Mouse (Mus musculus) MEL (cell line): ENCODE results near the gene Asxl2. TPM values are rescaled to one million over a fixed set of nuclear protein-coding genes. Genes with fewer than 3 reads are reported as not detected.
"Not testable (repeated sequence)": the region's sequence is repeated elsewhere in the genome, so short reads cannot be mapped to it uniquely, and the experiment has no call there.

Experiments
- DNase-seq: peaks from one replicate; pipeline ENCODE4 v3.0.0; 2011; ENCODE audit warnings: low read depth, low spot score
- H3K27ac ChIP-seq: 2 replicates; pipeline ENCODE4 v1.5.1; 2012; ENCODE audit warnings: low read depth, mild to moderate bottlenecking, control low read depth, low read length, moderate library complexity; ENCODE audit not compliant: control insufficient read depth
- H3K27me3 ChIP-seq, 2 experiments: fragments of 150-350 bp in 1 of 2; sonication (generic) in 1 of 2; 2 replicates each; pipeline ENCODE4 v1.6.1; 2012; ENCODE audit warnings: low read length in 2 of 2, mild to moderate bottlenecking in 2 of 2, improper control_type of control experiment in 1 of 2, moderate library complexity in 1 of 2; ENCODE audit not compliant: insufficient read depth in 2 of 2, control insufficient read depth in 1 of 2
- H3K36me3 ChIP-seq, 2 experiments: 2 replicates each; pipeline ENCODE4 v1.6.1; 2012 to 2014; ENCODE audit warnings: low read length in 2 of 2, improper control_type of control experiment in 1 of 2, inconsistent platforms in 1 of 2, mild to moderate bottlenecking in 1 of 2; ENCODE audit not compliant: insufficient read depth in 2 of 2, control insufficient read depth in 1 of 2
- H3K4me1 ChIP-seq, 2 experiments: fragments of 150-350 bp in 1 of 2; sonication (generic) in 1 of 2; 2 replicates each; pipeline ENCODE4 v1.6.1; 2012; ENCODE audit warnings: low read length in 2 of 2, improper control_type of control experiment in 1 of 2, mild to moderate bottlenecking in 1 of 2; ENCODE audit not compliant: insufficient read depth in 2 of 2, control insufficient read depth in 1 of 2
- H3K4me3 ChIP-seq, 2 experiments: fragments of 150-350 bp in 1 of 2; sonication (generic) in 1 of 2; 2 replicates each; pipeline ENCODE4 v1.5.1; 2012; ENCODE audit warnings: low read depth in 2 of 2, low read length in 2 of 2, mild to moderate bottlenecking in 2 of 2, moderate library complexity in 2 of 2, control low read depth in 1 of 2, improper control_type of control experiment in 1 of 2; ENCODE audit not compliant: control insufficient read depth in 1 of 2, insufficient read depth in 1 of 2
- H3K79me2 ChIP-seq: 2 replicates; pipeline ENCODE4 v1.6.1; 2012; ENCODE audit warnings: mild to moderate bottlenecking, low read length, moderate library complexity; ENCODE audit not compliant: control insufficient read depth, poor library complexity, insufficient read depth
- H3K9ac ChIP-seq: 2 replicates; pipeline ENCODE4 v1.6.1; 2012; ENCODE audit warnings: low read depth, mild to moderate bottlenecking, control low read depth, low read length, moderate library complexity; ENCODE audit not compliant: control insufficient read depth, poor library complexity, severe bottlenecking
- H3K9me3 ChIP-seq: fragments of 150-350 bp; sonication (generic); replicated peaks from 2 replicates; pipeline ENCODE4 v1.6.1; 2012; ENCODE audit warnings: mild to moderate bottlenecking, low read length, improper control_type of control experiment, moderate library complexity; ENCODE audit not compliant: insufficient read depth
- CHD1 ChIP-seq: IDR thresholded peaks from 2 replicates; pipeline ENCODE4 v1.6.1; 2012; ENCODE audit warnings: low read depth, mild to moderate bottlenecking, inconsistent platforms, low read length, improper control_type of control experiment
- ELF1 ChIP-seq: IDR thresholded peaks from 2 replicates; pipeline ENCODE4 v1.6.1; 2014; ENCODE audit warnings: low read depth, mild to moderate bottlenecking, inconsistent platforms, low read length, improper control_type of control experiment, moderate library complexity
- ETS1 ChIP-seq: IDR thresholded peaks from 2 replicates; pipeline ENCODE4 v1.6.1; 2012; ENCODE audit warnings: low read depth, mild to moderate bottlenecking, inconsistent platforms, low read length, improper control_type of control experiment, moderate library complexity
- GABPA ChIP-seq: IDR thresholded peaks from 2 replicates; pipeline ENCODE4 v1.6.1; 2012; ENCODE audit warnings: low read depth, mild to moderate bottlenecking, inconsistent platforms, low read length, improper control_type of control experiment, moderate library complexity
- GATA1 ChIP-seq: IDR thresholded peaks from 2 replicates; pipeline ENCODE4 v1.6.1; 2011; ENCODE audit warnings: low read depth, low read length, improper control_type of control experiment
- JUND ChIP-seq: IDR thresholded peaks from 2 replicates; pipeline ENCODE4 v1.6.1; 2011; ENCODE audit warnings: low read depth, mild to moderate bottlenecking, improper control_type of control experiment, low read length
- MAX ChIP-seq: IDR thresholded peaks from 2 replicates; pipeline ENCODE4 v1.6.1; 2011; ENCODE audit warnings: low read length, improper control_type of control experiment
- MAZ ChIP-seq: IDR thresholded peaks from 2 replicates; pipeline ENCODE4 v1.6.1; 2012; ENCODE audit warnings: low read depth, mild to moderate bottlenecking, inconsistent platforms, low read length, improper control_type of control experiment
- MEF2A ChIP-seq: IDR thresholded peaks from 2 replicates; pipeline ENCODE4 v1.6.1; 2014; ENCODE audit warnings: low read depth, mild to moderate bottlenecking, inconsistent platforms, low read length, improper control_type of control experiment; ENCODE audit not compliant: poor library complexity, insufficient replicate concordance, severe bottlenecking; ENCODE audit errors: extremely low read depth
- MXI1 ChIP-seq: IDR thresholded peaks from 2 replicates; pipeline ENCODE4 v1.6.1; 2011; ENCODE audit warnings: mild to moderate bottlenecking, low read depth, low read length, improper control_type of control experiment
- MYB ChIP-seq: IDR thresholded peaks from 2 replicates; pipeline ENCODE4 v1.6.1; 2011; ENCODE audit warnings: mild to moderate bottlenecking, low read depth, low read length, improper control_type of control experiment
- NRF1 ChIP-seq: IDR thresholded peaks from 2 replicates; pipeline ENCODE4 v1.6.1; 2014; ENCODE audit warnings: low read depth, mild to moderate bottlenecking, inconsistent platforms, low read length, improper control_type of control experiment, moderate library complexity; ENCODE audit not compliant: poor library complexity, insufficient read depth, severe bottlenecking
- POLR2A ChIP-seq, 2 experiments: IDR thresholded peaks; 2 replicates each; pipeline ENCODE4 v1.6.1; 2011 to 2012; ENCODE audit warnings: low read length in 2 of 2, mild to moderate bottlenecking in 2 of 2, control low read depth in 1 of 2, improper control_type of control experiment in 1 of 2, low read depth in 1 of 2, moderate library complexity in 1 of 2; ENCODE audit not compliant: control insufficient read depth in 1 of 2, insufficient read depth in 1 of 2, poor library complexity in 1 of 2
- POLR2AphosphoS2 ChIP-seq: IDR thresholded peaks from 2 replicates; pipeline ENCODE4 v1.6.1; 2011; ENCODE audit warnings: low read length, improper control_type of control experiment
- RAD21 ChIP-seq: IDR thresholded peaks from 2 replicates; pipeline ENCODE4 v1.6.1; 2011; ENCODE audit warnings: mild to moderate bottlenecking, low read depth, low read length, improper control_type of control experiment
- RCOR1 ChIP-seq: IDR thresholded peaks from 2 replicates; pipeline ENCODE4 v1.6.1; 2012; ENCODE audit warnings: low read depth, mild to moderate bottlenecking, inconsistent platforms, low read length, improper control_type of control experiment
- TAL1 ChIP-seq: IDR thresholded peaks from 2 replicates; pipeline ENCODE4 v1.6.1; 2012; ENCODE audit warnings: mild to moderate bottlenecking, inconsistent platforms, low read length, moderate library complexity, mixed read lengths
- TBP ChIP-seq: IDR thresholded peaks from 2 replicates; pipeline ENCODE4 v1.8.0; 2011; ENCODE audit warnings: low read depth, low read length, improper control_type of control experiment
- TCF12 ChIP-seq: IDR thresholded peaks from 2 replicates; pipeline ENCODE4 v1.6.1; 2014; ENCODE audit warnings: low read depth, mild to moderate bottlenecking, inconsistent platforms, low read length, improper control_type of control experiment, moderate library complexity
- ZMIZ1 ChIP-seq: IDR thresholded peaks from 2 replicates; pipeline ENCODE4 v1.6.1; 2012; ENCODE audit warnings: low read depth, mild to moderate bottlenecking, inconsistent platforms, low read length, improper control_type of control experiment, moderate library complexity
- polyA plus RNA-seq, 2 experiments: library from polyadenylated mRNA; stranded (reverse) in 1 of 2; unstranded in 1 of 2; fragments of >175 nt in 1 of 2; fragments of >200 nt in 1 of 2; gene quantifications; 2 replicates each; pipeline versions ENCODE4 v1.2.1 to v1.2.4; 2012; ENCODE audit warnings: low replicate concordance in 2 of 2, low read depth in 1 of 2; ENCODE audit not compliant: insufficient read length in 2 of 2, insufficient read depth in 1 of 2, missing spikeins in 1 of 2
- total RNA-seq: library from RNA; depleted of rRNA; stranded (reverse); fragments of 300-350 nt; gene quantifications from 2 replicates; pipeline ENCODE4 v1.2.3, GENCODE M21; 2012

The Asxl2 gene
- total and polyA plus RNA-seq, 3 experiments: 18.8 to 62.0 (median 26.2) TPM

- H3K9me3 ChIP-seq: no peaks in the 10 kb centered on the region
- H3K36me3 ChIP-seq: no peaks in the 10 kb centered on the region
- H3K79me2 ChIP-seq: no peaks in the 10 kb centered on the region
- no peak overlapping the region for H3K27ac ChIP-seq
- TF ChIP-seq ZMIZ1 (no peak), ELF1 (no peak), MAX (no peak), MAZ (no peak), RCOR1 (no peak), MYB (no peak), TBP (no peak), GABPA (no peak), ETS1 (no peak), JUND (no peak), GATA1 (no peak), NRF1 (no peak), POLR2AphosphoS2 (no peak), MEF2A (no peak), TCF12 (no peak), MXI1 (no peak), POLR2A (IDR thresholded peaks at IDR 0.05; ENCODE audit: control insufficient read depth in 1 of 2, insufficient read depth in 1 of 2, low read depth in 1 of 2, low read length in 2 of 2, poor library complexity in 1 of 2) (no peak), RAD21 (no peak), CHD1 (no peak), TAL1 (no peak)
- DNase-seq: no peak
- H3K4me1 ChIP-seq: no peaks in the 10 kb centered on the region
- H3K4me3 ChIP-seq: no peak overlapping the region
- no peak overlapping the region for H3K9ac ChIP-seq
- H3K27me3 ChIP-seq: no peaks in the 10 kb centered on the region
Measured at GRCm38 (mm10) chr12:3518665-3519297, 92.1 kb downstream of the Asxl2 start.

DNA sequence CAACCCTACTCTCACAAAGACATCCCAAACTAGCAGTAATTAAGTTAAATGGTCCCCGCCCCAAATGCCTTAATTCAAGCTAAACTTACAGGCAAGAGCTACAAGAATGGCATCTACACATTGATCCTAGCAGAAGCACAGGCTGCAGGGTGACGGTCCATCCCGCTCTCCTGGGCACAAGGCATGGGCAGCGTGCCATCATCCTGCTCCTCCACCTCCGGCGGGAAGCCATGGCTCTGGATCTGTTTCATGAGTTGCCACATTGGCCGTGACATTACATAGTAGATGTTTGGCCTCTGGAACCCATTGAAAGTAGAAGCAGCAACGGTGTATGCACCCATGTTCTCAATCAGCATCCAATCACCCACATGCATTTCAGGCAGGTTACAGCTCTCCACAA is 95.1 kb downstream of the Asxl2 start:
- not testable (repeated sequence) for H3K27me3 ChIP-seq, H3K27ac ChIP-seq, H3K79me2 ChIP-seq, H3K9ac ChIP-seq, DNase-seq, H3K9me3 ChIP-seq, H3K4me3 ChIP-seq, H3K36me3 ChIP-seq, H3K4me1 ChIP-seq
